Mouse (Mus musculus): ENCODE measurements around the gene Nfatc2.
A peak's percentile ranks its signal among the peaks of the same experiment; 100 is the strongest.

Gene Nfatc2

GRCm38 (mm10) chr2:168527430-168527792 lies 74.0 kb downstream of the Nfatc2 start:
- no peak for DNase-seq

- DNase-seq, result no peak
Observed at GRCm38 (mm10) chr2:168526547-168527429, 74.7 kb downstream of the Nfatc2 start.

GRCm38 (mm10) chr2:168525391-168526154 lies 75.9 kb downstream of the Nfatc2 start:
- DNase-seq, result no peak

- DNase-seq, result peak; percentile 87
Observed at GRCm38 (mm10) chr2:168524905-168525381, 76.5 kb downstream of the Nfatc2 start.

- DNase-seq, result no peak
Observed at GRCm38 (mm10) chr2:168522247-168522646, 79.2 kb downstream of the Nfatc2 start.

- DNase-seq, result no peak
Observed at GRCm38 (mm10) chr2:168520771-168521170, 80.7 kb downstream of the Nfatc2 start.

GRCm38 (mm10) chr2:168519589-168519988 lies 81.9 kb downstream of the Nfatc2 start:
- DNase-seq, result no peak

- DNase-seq, result no peak
Observed at GRCm38 (mm10) chr2:168518256-168518659, 83.2 kb downstream of the Nfatc2 start.

- DNase-seq, result no peak
Observed at GRCm38 (mm10) chr2:168517774-168518173, 83.7 kb downstream of the Nfatc2 start.

- DNase-seq, result no peak
Observed at GRCm38 (mm10) chr2:168516717-168517116, 84.7 kb downstream of the Nfatc2 start.

- DNase-seq, result no peak
Observed at GRCm38 (mm10) chr2:168515466-168515865, 86.0 kb downstream of the Nfatc2 start.

- no peak for DNase-seq
Observed at GRCm38 (mm10) chr2:168514131-168514530, 87.3 kb downstream of the Nfatc2 start.

- DNase-seq, result no peak
Observed at GRCm38 (mm10) chr2:168511529-168511928, 89.9 kb downstream of the Nfatc2 start.

GRCm38 (mm10) chr2:168508469-168509198 lies 92.8 kb downstream of the Nfatc2 start:
- no peak for DNase-seq

- DNase-seq, result no peak
Observed at GRCm38 (mm10) chr2:168504431-168505182, 96.8 kb downstream of the Nfatc2 start.

- no peak for DNase-seq
Observed at GRCm38 (mm10) chr2:168503735-168504134, 97.7 kb downstream of the Nfatc2 start.

- DNase-seq, result no peak
Observed at GRCm38 (mm10) chr2:168500750-168501149, 100.7 kb downstream of the Nfatc2 start.

GRCm38 (mm10) chr2:168500244-168500643 lies 101.2 kb downstream of the Nfatc2 start:
- no peak for DNase-seq

GRCm38 (mm10) chr2:168491791-168492190 lies 109.7 kb downstream of the Nfatc2 start:
- DNase-seq, result no peak

- DNase-seq, result no peak
Observed at GRCm38 (mm10) chr2:168489953-168490352, 111.5 kb downstream of the Nfatc2 start.

GRCm38 (mm10) chr2:168488158-168488925 lies 113.1 kb downstream of the Nfatc2 start:
- no peak for DNase-seq

- no peak for DNase-seq
Observed at GRCm38 (mm10) chr2:168481121-168481520, 120.3 kb downstream of the Nfatc2 start.

Data from right cerebral cortex, postnatal 4 days (tissue).